Mouse (Mus musculus) gastrocnemius, adult 8-10 months (tissue): ENCODE data around the gene Sars2. TPM values are rescaled to one million over a fixed set of nuclear protein-coding genes. Genes with fewer than 3 reads are reported as not detected.
"Not testable (repeated sequence)": the region's sequence is repeated elsewhere in the genome, so short reads cannot be mapped to it uniquely, and the experiment has no call there.

Experiments
- DNase-seq, 2 experiments: peaks; one replicate each; pipeline ENCODE4 v3.0.0; 2022; ENCODE audit warnings: low spot score in 2 of 2
- total RNA-seq, 4 experiments: library from RNA; stranded (reverse); gene quantifications; 2 replicates each; pipeline ENCODE4 v1.2.4; 2022

Sars2 gene
- total RNA-seq = 10 to 100 TPM; 12.3 to 13.5 (median 12.6) TPM

- peak; percentile 93 to 94 for DNase-seq
Measured at GRCm38 (mm10) chr7:28741709-28742438, at the start of gene Sars2, which contains the start of gene Mrps12. Gene Sars2 (plus strand): TSS chr7:28741992. Gene Mrps12 (minus strand): TSS chr7:28741820.

GRCm38 (mm10) chr7:28692545-28693320, 49.1 kb upstream of the Sars2 start, which contains the start of gene Fbxo27:
Gene Fbxo27 (plus strand): TSS chr7:28692849.
- DNase-seq = no peak

DNA sequence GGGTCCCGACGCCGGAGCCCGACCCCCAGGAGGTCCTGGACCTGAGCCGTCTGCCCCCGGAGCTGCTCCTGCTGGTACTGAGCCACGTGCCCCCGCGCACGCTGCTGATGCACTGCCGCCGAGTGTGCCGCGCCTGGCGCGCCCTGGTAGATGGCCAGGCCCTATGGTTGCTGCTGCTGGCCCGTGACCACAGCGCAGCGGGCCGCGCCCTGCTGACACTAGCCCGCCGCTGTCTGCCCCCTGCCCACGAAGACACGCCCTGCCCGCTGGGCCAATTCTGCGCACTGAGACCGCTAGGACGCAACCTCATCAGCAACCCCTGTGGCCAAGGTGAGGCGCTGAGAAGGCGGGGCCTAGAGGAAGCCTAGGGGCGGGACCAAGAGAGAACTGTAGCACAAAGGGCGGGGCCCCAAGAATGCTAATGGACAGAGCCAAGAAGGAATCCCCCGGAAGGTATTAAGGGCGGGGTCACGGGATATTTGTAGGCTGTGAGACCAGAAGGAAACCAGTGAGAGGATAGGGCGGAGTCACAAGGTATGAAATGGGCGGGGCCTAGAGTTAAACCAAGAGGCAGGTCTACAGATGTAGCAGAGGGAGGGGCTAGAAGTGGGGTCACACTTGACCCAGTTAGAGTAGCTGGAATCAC, 48.3 kb upstream of the Sars2 start:
- peak; percentile 19 to 45 for DNase-seq

- DNase-seq = no peak
Measured at GRCm38 (mm10) chr7:28694423-28694822, 47.4 kb upstream of the Sars2 start.

DNA sequence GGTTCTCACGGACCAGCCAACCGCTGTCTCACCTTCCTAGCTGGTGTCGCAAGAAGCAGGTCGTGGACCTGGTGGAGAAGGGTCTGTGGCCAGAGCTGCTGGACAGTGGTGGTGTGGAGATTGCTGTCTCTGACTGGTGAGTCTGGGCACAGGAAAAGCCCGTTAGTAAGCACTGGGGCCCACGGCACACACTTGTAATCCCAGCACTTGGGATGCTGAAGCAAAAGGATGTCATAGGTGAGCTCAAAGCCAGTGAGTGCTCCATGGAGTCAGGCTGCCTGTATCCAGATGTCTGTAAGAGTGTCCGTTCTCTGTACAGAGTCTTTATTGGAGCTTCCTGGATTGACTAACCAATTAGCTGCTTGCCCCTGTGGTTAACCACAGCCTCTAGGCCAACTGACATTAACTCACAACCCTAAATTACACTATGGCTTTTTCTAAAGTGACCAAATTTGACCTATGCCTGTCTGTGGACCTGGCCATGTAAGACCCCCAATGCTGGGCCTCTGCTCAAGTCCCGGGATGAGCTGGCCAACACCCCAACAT, 46.8 kb upstream of the Sars2 start:
- no peak for DNase-seq

GRCm38 (mm10) chr7:28697277-28697676, 44.5 kb upstream of the Sars2 start:
- DNase-seq = no peak

- no peak for DNase-seq
Measured at GRCm38 (mm10) chr7:28700269-28700668, 41.5 kb upstream of the Sars2 start.

DNA sequence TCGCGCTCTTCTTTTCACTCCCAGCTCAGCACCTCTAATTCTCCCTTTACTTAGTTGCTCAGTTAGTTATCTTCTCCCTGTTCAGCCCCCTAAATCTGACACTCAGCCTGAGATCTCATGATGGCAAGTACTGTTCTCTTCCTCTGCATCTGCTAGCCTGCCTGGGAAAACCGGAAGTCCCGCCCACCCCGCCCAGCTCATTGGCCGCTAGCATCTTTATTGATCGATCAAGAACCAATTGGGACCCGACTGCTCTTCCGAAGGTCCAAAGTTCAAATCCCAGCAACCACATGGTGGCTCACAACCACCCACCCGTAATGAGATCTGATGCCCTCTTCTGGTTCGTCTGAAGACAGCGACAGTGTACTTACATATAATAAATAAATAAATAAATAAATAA, 40.5 kb upstream of the Sars2 start:
- not testable (repeated sequence) for DNase-seq

GRCm38 (mm10) chr7:28702601-28703143, 39.1 kb upstream of the Sars2 start:
- no peak for DNase-seq

GRCm38 (mm10) chr7:28709454-28709853, 32.3 kb upstream of the Sars2 start:
- no peak for DNase-seq

- DNase-seq = no peak
Measured at GRCm38 (mm10) chr7:28710962-28711361, 30.8 kb upstream of the Sars2 start.

DNA sequence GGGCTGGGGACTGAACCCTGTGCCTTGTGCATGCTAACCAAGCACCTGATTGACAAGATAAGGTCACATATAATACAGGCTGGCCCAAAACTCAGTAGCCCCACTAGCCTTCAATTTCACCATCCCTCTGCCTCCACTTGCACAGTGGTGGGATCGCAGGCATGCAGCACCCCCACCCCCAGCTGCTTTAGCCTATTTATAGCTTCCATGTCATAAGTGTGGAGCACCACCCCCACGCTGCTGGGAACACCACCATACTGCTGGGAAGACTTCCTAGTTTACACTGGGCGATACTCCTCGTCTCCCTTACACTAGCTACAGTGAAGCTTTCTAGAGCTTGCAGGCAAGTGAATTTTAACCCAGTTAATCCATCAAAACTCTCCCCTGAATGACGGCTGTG, 27.1 kb upstream of the Sars2 start:
- no peak for DNase-seq

DNA sequence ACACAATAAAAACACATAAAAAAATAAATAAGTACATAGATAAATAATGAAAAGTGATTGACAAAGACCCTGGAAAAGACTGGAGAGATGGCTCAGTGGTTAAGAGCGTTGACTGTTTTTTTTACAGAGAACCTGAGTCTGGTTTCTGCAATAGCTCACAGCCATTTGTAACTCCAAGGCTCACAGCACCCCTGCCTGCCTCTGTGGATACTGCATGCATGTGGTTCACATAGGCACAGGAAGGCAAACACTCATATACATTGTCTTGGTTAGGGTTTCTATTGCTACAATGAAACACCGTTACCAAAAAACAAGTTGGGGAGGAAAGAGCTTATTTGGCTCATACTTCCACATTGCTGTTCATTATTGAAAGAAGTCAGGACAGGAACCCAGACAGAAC, 26.2 kb upstream of the Sars2 start:
- no peak for DNase-seq

DNA sequence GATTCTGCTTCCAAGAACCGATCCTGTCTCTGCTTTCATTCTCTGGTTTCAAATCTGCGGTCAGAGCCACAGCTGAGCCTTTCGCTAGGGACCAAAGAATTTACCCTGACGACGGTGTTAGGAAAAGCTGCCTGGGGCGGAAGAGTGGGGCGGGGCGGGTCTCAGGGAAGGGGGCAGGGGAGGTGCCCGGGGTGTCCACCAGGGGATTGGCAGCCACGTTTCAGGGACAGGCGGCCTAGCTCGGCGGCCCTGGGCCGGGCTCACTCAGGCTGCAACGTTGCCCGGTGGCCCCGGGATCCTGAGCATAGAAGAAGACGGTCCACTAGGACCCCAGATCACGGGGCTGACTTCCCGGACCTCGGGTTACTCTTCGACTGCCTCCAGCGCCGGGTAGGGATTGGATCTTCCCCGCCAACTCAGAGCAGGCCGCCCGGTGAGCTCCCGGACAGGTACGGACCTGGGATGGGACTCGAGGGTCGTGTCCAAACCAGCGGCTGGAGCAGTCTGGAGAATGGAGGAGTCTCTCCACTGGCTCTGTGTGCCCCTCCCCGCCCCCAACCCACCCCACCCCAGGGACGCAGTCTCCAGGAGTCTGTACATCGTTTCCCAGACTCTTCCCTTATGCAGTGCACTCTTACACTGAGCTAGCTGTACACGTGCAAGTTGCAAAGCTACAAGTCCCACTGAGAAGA, 25.1 kb upstream of the Sars2 start, which contains the start of gene Fbxo17:
TSS of gene Fbxo17 (plus strand) at position 215 of the 692 bp plus-strand sequence.
- peak; percentile 46 to 53 for DNase-seq

DNA sequence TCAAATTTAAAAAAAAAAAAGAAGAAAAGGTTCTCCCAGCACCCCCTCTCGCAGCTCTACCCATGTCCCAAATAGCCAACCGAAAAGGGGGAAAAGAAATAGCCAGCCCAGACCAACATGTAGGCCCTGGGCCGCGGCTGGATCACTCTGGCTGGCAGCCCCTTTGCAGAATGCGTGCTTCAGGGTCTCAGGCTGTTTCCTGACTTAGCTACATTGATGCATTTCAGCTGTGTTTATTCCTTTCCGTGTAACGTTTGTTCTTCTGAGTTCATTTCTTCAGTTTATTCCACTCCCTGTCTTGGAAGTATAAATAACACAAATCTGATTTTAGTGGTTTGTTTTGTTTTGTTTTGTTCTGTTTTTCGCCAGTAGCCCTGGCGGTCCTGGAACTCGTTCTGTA, 24.1 kb upstream of the Sars2 start:
- no peak for DNase-seq

DNA sequence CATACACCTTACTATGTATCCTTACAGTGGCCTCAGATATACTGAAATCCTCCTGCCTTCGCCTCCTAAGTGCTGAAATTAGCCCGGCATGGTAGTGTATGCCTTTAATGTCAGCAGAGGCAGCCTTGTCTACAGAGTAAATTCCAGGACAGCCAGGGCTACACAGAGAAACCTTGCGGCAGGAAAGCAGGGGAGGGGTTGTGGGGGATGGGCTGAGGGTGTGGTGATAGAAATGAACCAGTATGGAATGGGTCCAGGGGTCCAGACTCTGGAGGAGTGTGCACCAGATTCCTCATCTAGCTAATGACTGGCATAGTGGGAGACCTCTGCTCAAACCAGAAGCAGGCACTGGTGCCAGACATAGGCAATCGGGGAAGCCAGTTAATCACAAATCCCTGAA, 22.6 kb upstream of the Sars2 start:
- DNase-seq = no peak

DNA sequence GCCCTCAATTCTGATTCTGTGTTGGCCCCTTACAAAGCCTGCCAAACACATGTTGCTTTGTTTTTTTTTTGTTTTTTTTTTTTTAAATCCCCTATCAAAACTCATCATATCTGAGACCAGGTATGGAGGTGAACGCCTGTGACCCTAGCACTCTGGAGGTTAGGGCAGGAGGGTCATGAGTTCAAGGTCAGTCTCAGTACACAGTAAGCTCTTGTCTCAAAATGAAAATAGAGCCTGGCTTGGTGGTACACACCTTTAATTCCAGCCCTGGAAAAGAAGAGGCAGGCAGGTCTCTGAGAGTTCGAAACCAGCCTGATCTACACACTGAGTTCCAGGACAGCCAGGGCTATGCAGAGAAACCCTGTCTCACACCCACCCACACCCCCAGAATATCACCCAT, 22.1 kb upstream of the Sars2 start:
- no peak for DNase-seq

DNA sequence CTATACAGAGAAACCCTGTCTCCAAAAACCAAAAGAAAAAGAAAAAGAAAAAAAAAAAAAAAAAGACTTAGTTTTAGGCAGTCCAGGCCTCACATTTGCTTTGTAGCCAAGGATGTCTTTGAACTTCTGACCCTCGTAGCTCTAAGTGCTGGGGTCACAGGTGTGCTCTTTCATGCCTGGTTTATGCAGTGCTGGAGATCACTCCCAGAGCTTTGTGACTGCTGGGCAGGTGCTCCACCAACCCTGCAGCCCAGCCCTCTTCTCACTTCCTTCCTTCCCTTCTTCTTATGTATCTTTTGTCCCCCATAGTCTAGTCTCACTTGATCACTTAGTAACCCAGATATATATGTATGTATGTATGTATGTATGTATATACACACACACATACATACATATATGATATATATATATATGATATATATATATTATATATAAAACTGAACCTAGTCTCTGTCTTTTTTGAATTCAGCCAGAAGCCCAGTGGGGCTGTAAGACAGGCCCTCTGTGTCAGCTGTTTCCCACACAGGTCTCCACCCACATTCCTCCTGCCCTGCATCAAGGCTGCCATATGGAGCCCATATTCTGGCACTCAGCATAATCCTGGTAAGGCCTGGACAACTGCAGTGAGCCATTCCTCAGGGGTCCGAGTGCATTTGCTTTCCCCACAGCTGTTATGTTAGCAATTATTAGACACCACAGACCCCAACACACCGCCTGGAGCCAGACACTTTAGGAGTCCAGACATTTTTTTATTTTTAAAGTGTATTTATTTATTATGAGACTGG, 20.8 kb upstream of the Sars2 start:
- DNase-seq = no peak

GRCm38 (mm10) chr7:28722079-28722478, 19.7 kb upstream of the Sars2 start:
- DNase-seq = no peak

GRCm38 (mm10) chr7:28724613-28725012, 17.2 kb upstream of the Sars2 start:
- DNase-seq = no peak
